Mouse (Mus musculus) ES-Bruce4 (cell line): Measurements from ENCODE around the gene Il10. TPM values are rescaled to one million over a fixed set of nuclear protein-coding genes. Genes with fewer than 3 reads are reported as not detected.

Source experiments
- H3K27ac ChIP-seq: 2 replicates; pipeline ENCODE4 v1.5.1; 2012; ENCODE audit warnings: low read length, inconsistent platforms; ENCODE audit not compliant: insufficient read depth
- H3K27me3 ChIP-seq: 2 replicates; pipeline ENCODE4 v1.6.1; 2012; ENCODE audit warnings: mild to moderate bottlenecking, low read length, inconsistent platforms; ENCODE audit not compliant: control insufficient read depth, poor library complexity, insufficient read depth, severe bottlenecking
- H3K36me3 ChIP-seq: 2 replicates; pipeline ENCODE4 v1.6.1; 2012; ENCODE audit warnings: inconsistent platforms, mild to moderate bottlenecking, low read length, moderate library complexity; ENCODE audit not compliant: control insufficient read depth, poor library complexity, insufficient read depth, severe bottlenecking
- H3K4me1 ChIP-seq: one replicate; pipeline ENCODE4 v1.8.1; 2011; ENCODE audit warnings: low read length; ENCODE audit not compliant: control insufficient read depth, insufficient read depth
- H3K4me3 ChIP-seq: 2 replicates; pipeline ENCODE4 v1.5.1; 2011; ENCODE audit warnings: low read depth, mild to moderate bottlenecking, low read length
- H3K9ac ChIP-seq: 2 replicates; pipeline ENCODE4 v1.6.1; 2012; ENCODE audit warnings: low read depth, mild to moderate bottlenecking, inconsistent platforms; ENCODE audit not compliant: poor library complexity, severe bottlenecking
- H3K9me3 ChIP-seq: replicated peaks from 2 replicates; pipeline ENCODE4 v1.6.1; 2012; ENCODE audit warnings: mild to moderate bottlenecking, low read length, inconsistent platforms; ENCODE audit not compliant: control insufficient read depth, poor library complexity, insufficient read depth, severe bottlenecking
- CTCF ChIP-seq: IDR thresholded peaks from one replicate; pipeline ENCODE4 v1.8.1; 2011; ENCODE audit warnings: low read depth, low read length
- EP300 ChIP-seq: IDR thresholded peaks from 2 replicates; pipeline ENCODE4 v1.6.1; 2011; ENCODE audit warnings: low read depth, low read length; ENCODE audit not compliant: insufficient read depth
- POLR2A ChIP-seq: IDR thresholded peaks from one replicate; pipeline ENCODE4 v1.8.1; 2011; ENCODE audit warnings: low read length; ENCODE audit not compliant: insufficient read depth
- polyA plus RNA-seq: library from polyadenylated mRNA; stranded (reverse); fragments of >200 nt; gene quantifications from 2 replicates; pipeline ENCODE4 v1.2.4, GENCODE M21; 2011; ENCODE audit warnings: low read depth; ENCODE audit not compliant: missing spikeins, insufficient read depth, insufficient read length

Gene Il10
- not detected in 2 replicates for polyA plus RNA-seq

DNA sequence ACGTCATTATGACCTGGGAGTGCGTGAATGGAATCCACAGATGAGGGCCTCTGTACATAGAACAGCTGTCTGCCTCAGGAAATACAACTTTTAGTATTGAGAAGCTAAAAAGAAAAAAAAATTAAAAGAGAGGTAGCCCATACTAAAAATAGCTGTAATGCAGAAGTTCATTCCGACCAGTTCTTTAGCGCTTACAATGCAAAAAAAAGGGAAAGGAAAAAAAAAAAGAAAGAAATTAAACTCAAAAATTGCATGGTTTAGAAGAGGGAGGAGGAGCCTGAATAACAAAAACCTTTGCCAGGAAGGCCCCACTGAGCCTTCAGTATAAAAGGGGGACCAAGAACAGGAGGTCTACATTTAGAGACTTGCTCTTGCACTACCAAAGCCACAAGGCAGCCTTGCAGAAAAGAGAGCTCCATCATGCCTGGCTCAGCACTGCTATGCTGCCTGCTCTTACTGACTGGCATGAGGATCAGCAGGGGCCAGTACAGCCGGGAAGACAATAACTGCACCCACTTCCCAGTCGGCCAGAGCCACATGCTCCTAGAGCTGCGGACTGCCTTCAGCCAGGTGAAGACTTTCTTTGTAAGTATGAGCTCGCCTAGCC lies at the start of gene Il10:
Gene Il10, plus strand, starts transcription at position 354 of the 607 bp plus-strand sequence.
- Histone ChIP-seq H3K9ac (no peak within 1 kb of the TSS), H3K4me1 (no peaks in the 10 kb centered on the region), H3K27ac (peak within 1 kb of the TSS; percentile 34; the same call in 1 of the 2 replicates), H3K9me3 (no peaks in the 10 kb centered on the region), H3K4me3 (no peak within 1 kb of the TSS), H3K27me3 (no peaks in the 10 kb centered on the region), H3K36me3 (no peaks in the 10 kb centered on the region)
- TF ChIP-seq CTCF (no peak), POLR2A (no peak), EP300 (no peak)

DNA sequence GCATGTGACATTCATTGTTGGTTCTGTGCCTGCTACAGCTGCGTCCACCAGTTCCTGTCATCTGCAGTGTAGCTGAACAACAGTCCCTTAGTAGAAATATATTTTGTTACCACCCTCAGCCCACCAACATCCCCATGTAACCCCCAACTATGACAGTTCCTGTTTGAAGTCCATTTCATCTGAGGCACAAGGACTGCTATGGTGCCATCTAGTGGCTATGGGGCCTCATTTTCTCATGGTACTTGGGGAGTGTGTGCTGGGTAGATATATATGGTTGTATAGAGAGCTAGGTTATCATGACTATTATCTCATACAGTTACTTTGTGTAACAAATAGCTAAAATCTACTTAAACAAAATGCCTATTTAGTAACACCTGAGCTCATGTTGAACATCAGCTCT lies 40.2 kb upstream of the Il10 start:
- Histone ChIP-seq H3K27me3 (no peaks in the 10 kb centered on the region), H3K4me3 (no peak overlapping the region), H3K27ac (no peak overlapping the region), H3K9ac (no peak overlapping the region), H3K9me3 (no peaks in the 10 kb centered on the region), H3K4me1 (no peaks in the 10 kb centered on the region), H3K36me3 (no peaks in the 10 kb centered on the region)
- TF ChIP-seq POLR2A = no peak
- TF ChIP-seq EP300 = no peak
- peak; percentile 35 for TF ChIP-seq CTCF

DNA sequence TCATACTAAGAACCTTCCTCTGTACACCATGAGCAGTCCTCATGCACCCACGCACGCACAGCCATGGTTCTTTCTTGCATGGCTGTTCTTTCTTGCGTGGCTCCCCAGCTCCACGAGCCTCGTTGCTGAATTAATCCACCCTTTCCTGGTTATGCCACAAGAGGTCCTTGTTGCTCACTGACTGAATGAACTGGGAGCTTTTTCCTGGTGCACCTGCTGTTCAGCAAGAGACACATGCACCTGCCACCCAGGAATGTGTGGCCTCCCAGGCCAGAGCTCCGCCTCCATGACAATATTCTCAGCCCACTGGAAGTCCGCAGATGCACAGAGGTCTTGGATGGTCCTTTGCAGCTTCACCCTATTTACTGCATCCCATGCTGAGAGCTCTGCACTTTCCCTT lies 35.2 kb upstream of the Il10 start:
- no peak for TF ChIP-seq POLR2A
- peak; percentile 26 for TF ChIP-seq CTCF
- H3K4me1 ChIP-seq = no peaks in the 10 kb centered on the region
- no peak overlapping the region for H3K4me3 ChIP-seq
- no peak overlapping the region for H3K27ac ChIP-seq
- no peaks in the 10 kb centered on the region for H3K27me3 ChIP-seq
- no peak overlapping the region for H3K9ac ChIP-seq
- no peaks in the 10 kb centered on the region for H3K36me3 ChIP-seq
- H3K9me3 ChIP-seq = no peaks in the 10 kb centered on the region

DNA sequence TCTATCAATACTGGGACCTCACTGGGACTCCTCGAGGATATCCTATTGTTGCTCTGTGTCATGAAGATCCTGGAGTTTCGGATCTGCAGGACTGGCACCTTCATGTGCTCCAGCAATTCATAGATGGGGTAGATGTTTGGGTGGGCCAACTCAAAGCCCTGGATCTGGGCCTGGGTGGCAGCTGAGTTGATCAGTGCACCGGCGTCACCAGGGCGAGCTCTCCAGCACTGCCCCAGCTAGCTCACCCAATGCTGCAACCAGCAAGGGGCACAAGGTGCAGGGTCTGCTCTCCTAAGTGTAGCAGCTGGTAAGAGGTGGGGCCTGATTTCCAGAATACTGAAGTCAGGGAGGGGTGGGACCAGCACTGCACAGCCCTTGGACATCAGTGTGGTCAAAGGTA lies 32.6 kb upstream of the Il10 start:
- Histone ChIP-seq H3K27ac (no peak overlapping the region), H3K36me3 (no peaks in the 10 kb centered on the region), H3K4me1 (no peaks in the 10 kb centered on the region), H3K9ac (no peak overlapping the region), H3K9me3 (no peaks in the 10 kb centered on the region), H3K27me3 (no peaks in the 10 kb centered on the region), H3K4me3 (no peak overlapping the region)
- TF ChIP-seq EP300 (no peak), POLR2A (no peak), CTCF (no peak)

DNA sequence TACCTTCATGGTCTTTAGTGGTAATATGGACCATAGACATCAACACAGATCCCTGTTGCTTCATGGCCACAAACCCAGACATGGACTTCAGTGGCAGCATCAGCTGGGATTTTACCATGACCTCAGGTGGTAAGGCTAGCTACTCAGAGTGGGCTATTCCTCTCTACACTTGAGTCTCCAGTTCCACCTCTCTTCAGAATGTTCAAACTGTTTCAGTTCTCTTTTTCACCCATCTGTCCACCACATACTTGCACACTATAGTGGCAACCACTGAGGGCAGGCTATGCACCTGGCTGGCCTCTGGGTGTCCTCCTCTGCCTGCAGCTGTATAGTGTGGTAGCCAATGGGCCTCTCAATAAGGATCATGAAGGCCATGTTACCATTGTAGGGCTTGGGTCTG lies 32.2 kb upstream of the Il10 start:
- peak; percentile 30 for TF ChIP-seq CTCF
- TF ChIP-seq POLR2A = no peak
- no peak for TF ChIP-seq EP300
- H3K27me3 ChIP-seq = no peaks in the 10 kb centered on the region
- no peaks in the 10 kb centered on the region for H3K9me3 ChIP-seq
- no peak overlapping the region for H3K9ac ChIP-seq
- H3K4me3 ChIP-seq = no peak overlapping the region
- H3K36me3 ChIP-seq = no peaks in the 10 kb centered on the region
- H3K27ac ChIP-seq = no peak overlapping the region
- no peaks in the 10 kb centered on the region for H3K4me1 ChIP-seq

DNA sequence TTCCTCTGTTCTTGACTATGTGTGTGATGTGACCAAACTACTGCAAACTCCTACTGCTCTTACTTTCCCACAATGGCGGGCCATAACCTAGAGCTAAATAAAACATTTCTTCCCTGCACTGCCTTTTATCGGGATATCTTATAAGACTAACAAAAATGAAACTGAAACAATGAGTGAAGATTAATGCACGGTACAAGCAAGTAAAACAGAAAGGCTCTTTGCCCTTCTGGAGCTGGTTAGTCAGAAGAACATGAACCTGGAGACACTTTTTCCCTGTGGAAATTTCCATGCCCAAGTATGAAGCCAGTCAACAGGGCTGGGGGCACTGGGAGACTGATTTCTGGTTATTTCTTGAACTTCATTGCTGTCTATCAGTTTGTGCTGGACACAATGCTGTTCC lies 30.3 kb upstream of the Il10 start:
- Histone ChIP-seq H3K27ac (no peak overlapping the region), H3K27me3 (no peaks in the 10 kb centered on the region), H3K4me3 (no peak overlapping the region), H3K36me3 (no peaks in the 10 kb centered on the region), H3K4me1 (no peaks in the 10 kb centered on the region), H3K9me3 (no peaks in the 10 kb centered on the region), H3K9ac (no peak overlapping the region)
- TF ChIP-seq CTCF (no peak), EP300 (no peak), POLR2A (no peak)
